Mouse (Mus musculus) embryonic fibroblast, embryonic 13.5 days (primary cell): Measurements from ENCODE around the gene Acadvl. TPM values are rescaled to one million over a fixed set of nuclear protein-coding genes. Genes with fewer than 3 reads are reported as not detected.
A peak's percentile ranks its signal among the peaks of the same experiment; 100 is the strongest.

Source experiments
- H3K27ac ChIP-seq: 2 replicates; pipeline ENCODE4 v1.5.1; 2012; ENCODE audit warnings: low read length, control low read depth, inconsistent platforms; ENCODE audit not compliant: insufficient read depth
- H3K4me1 ChIP-seq: 2 replicates; pipeline ENCODE4 v1.6.1; 2011; ENCODE audit warnings: low read length; ENCODE audit not compliant: control insufficient read depth, insufficient read depth
- H3K4me3 ChIP-seq: 2 replicates; pipeline ENCODE4 v1.5.1; 2011; ENCODE audit warnings: mild to moderate bottlenecking, control low read depth, low read length; ENCODE audit not compliant: insufficient read depth
- CTCF ChIP-seq: IDR thresholded peaks from 2 replicates; pipeline ENCODE4 v1.5.1; 2011; ENCODE audit warnings: mild to moderate bottlenecking, control low read depth, low read length, moderate library complexity, borderline replicate concordance; ENCODE audit not compliant: insufficient read depth
- POLR2A ChIP-seq: IDR thresholded peaks from 2 replicates; pipeline ENCODE4 v1.6.1; 2011; ENCODE audit warnings: low read depth, mild to moderate bottlenecking, control low read depth, low read length, moderate library complexity
- polyA plus RNA-seq: library from polyadenylated mRNA; stranded (reverse); fragments of >200 nt; gene quantifications from 2 replicates; pipeline ENCODE4 v1.2.4, GENCODE M21; 2011; ENCODE audit warnings: low read depth; ENCODE audit not compliant: missing spikeins, insufficient read length

Acadvl gene
- polyA plus RNA-seq, 1 experiment, result 47.4 TPM

- H3K4me3 ChIP-seq, result no peak overlapping the region
- TF ChIP-seq POLR2A (no peak), CTCF (no peak)
- no peak overlapping the region for H3K27ac ChIP-seq
- H3K4me1 ChIP-seq, result no peaks in the 10 kb centered on the region
These were observed 45.0 kb downstream of the Acadvl start for GRCm38 (mm10) chr11:69970222-69970621.

- Histone ChIP-seq H3K4me1 (no peaks in the 10 kb centered on the region), H3K4me3 (no peak overlapping the region), H3K27ac (no peak overlapping the region)
- TF ChIP-seq POLR2A (no peak), CTCF (no peak)
These were observed 46.4 kb downstream of the Acadvl start for GRCm38 (mm10) chr11:69968793-69969192.

- Histone ChIP-seq H3K4me1 (no peaks in the 10 kb centered on the region), H3K27ac (no peak overlapping the region), H3K4me3 (no peak overlapping the region)
- TF ChIP-seq POLR2A (0 out of 2 replicates have a peak, but pooled peaks have one; percentile 9), CTCF (no peak)
These were observed 48.2 kb downstream of the Acadvl start for GRCm38 (mm10) chr11:69966860-69967517.

- no peak for TF ChIP-seq CTCF
- no peak for TF ChIP-seq POLR2A
- peak overlapping the region; percentile 15; the same call in 1 of the 2 replicates for H3K4me3 ChIP-seq
- no peaks in the 10 kb centered on the region for H3K4me1 ChIP-seq
- H3K27ac ChIP-seq, result no peak overlapping the region
These were observed 49.0 kb downstream of the Acadvl start for GRCm38 (mm10) chr11:69966006-69966859.

- Histone ChIP-seq H3K4me1 (no peaks in the 10 kb centered on the region), H3K4me3 (no peak overlapping the region), H3K27ac (no peak overlapping the region)
- TF ChIP-seq CTCF (no peak), POLR2A (no peak)
These were observed 49.8 kb downstream of the Acadvl start for GRCm38 (mm10) chr11:69965271-69966005.

- no peak for TF ChIP-seq POLR2A
- TF ChIP-seq CTCF, result no peak
- Histone ChIP-seq H3K27ac (no peak within 1 kb of the TSS), H3K4me1 (no peaks in the 10 kb centered on the region), H3K4me3 (no peak within 1 kb of the TSS)
These were observed 50.5 kb downstream of the Acadvl start, which contains the start of gene Cldn7 for GRCm38 (mm10) chr11:69964650-69965270. Cldn7 (plus strand) TSS chr11:69964779.

GRCm38 (mm10) chr11:69961841-69962240, 53.4 kb downstream of the Acadvl start:
- H3K4me1 ChIP-seq, result no peaks in the 10 kb centered on the region
- H3K27ac ChIP-seq, result no peak overlapping the region
- H3K4me3 ChIP-seq, result no peak overlapping the region
- no peak for TF ChIP-seq CTCF
- no peak for TF ChIP-seq POLR2A

GRCm38 (mm10) chr11:69960616-69961015, 54.6 kb downstream of the Acadvl start:
- TF ChIP-seq CTCF (0 out of 2 replicates have a peak, but pooled peaks have one; percentile 11), POLR2A (no peak)
- Histone ChIP-seq H3K4me3 (no peak overlapping the region), H3K27ac (no peak overlapping the region), H3K4me1 (no peaks in the 10 kb centered on the region)

Other genes starting within 250 kb of the Acadvl start
- gene Zbtb4, start 249.5 kb downstream of the Acadvl start, polyA plus RNA-seq, result 22.6 and 28.5 TPM in 2 replicates
- 4.6 and 7.2 TPM in 2 replicates for gene Chrnb1, start 219.5 kb downstream of the Acadvl start, polyA plus RNA-seq
- gene Fgf11, start 213.6 kb downstream of the Acadvl start, polyA plus RNA-seq, result 1.1 and 2.5 TPM in 2 replicates
- gene Tmem102, start 209.8 kb downstream of the Acadvl start, polyA plus RNA-seq, result not detected in 2 replicates
- gene Gm39566, start 200.1 kb downstream of the Acadvl start, polyA plus RNA-seq, result not detected in 2 replicates
- gene Spem2, start 196.9 kb downstream of the Acadvl start, polyA plus RNA-seq, result not detected in 2 replicates
- not detected in 2 replicates for gene Spem1, start 193.2 kb downstream of the Acadvl start, polyA plus RNA-seq
- 33.8 and 42.0 TPM in 2 replicates for gene Nlgn2, start 177.6 kb downstream of the Acadvl start, polyA plus RNA-seq
- 72.1 and 94.8 TPM in 2 replicates for gene Tmem256, start 176.9 kb downstream of the Acadvl start, polyA plus RNA-seq
- 120 and 128 TPM in 2 replicates for gene Plscr3, start 169.0 kb downstream of the Acadvl start, polyA plus RNA-seq
- not detected in 2 replicates for gene Tnk1, start 156.7 kb downstream of the Acadvl start, polyA plus RNA-seq
- not detected in 2 replicates for gene Tmem95, start 137.4 kb downstream of the Acadvl start, polyA plus RNA-seq
- 20.7 and 26.0 TPM in 2 replicates for gene Kctd11, start 134.0 kb downstream of the Acadvl start, polyA plus RNA-seq
- gene Acap1, start 119.9 kb downstream of the Acadvl start, polyA plus RNA-seq, result not detected in 2 replicates
- gene 2810408A11Rik, start 114.4 kb downstream of the Acadvl start, polyA plus RNA-seq, result 3.5 and 4.9 TPM in 2 replicates
- 30.8 and 31.8 TPM in 2 replicates for gene Neurl4, start 114.3 kb downstream of the Acadvl start, polyA plus RNA-seq
- 24.1 and 27.8 TPM in 2 replicates for gene Gps2, start 101.5 kb downstream of the Acadvl start, polyA plus RNA-seq
- gene Eif5a, start 93.5 kb downstream of the Acadvl start, polyA plus RNA-seq, result 725 and 764 TPM in 2 replicates
- gene Ybx2, start 79.6 kb downstream of the Acadvl start, polyA plus RNA-seq, result not detected in 2 replicates
- 2.3 and 2.7 TPM in 2 replicates for gene Slc2a4, start 67.2 kb downstream of the Acadvl start, polyA plus RNA-seq
- not detected in 2 replicates for gene Cldn7, start 50.6 kb downstream of the Acadvl start, polyA plus RNA-seq
- 140 and 171 TPM in 2 replicates for gene Ctdnep1, start 34.3 kb downstream of the Acadvl start, polyA plus RNA-seq
- 68.8 and 86.1 TPM in 2 replicates for gene Elp5, start 32.9 kb downstream of the Acadvl start, polyA plus RNA-seq
- 639 and 646 TPM in 2 replicates for gene Gabarap, start 24.3 kb downstream of the Acadvl start, polyA plus RNA-seq
- 78.6 and 89.1 TPM in 2 replicates for gene Phf23, start 19.6 kb downstream of the Acadvl start, polyA plus RNA-seq
- gene Dvl2, start 14.8 kb downstream of the Acadvl start, polyA plus RNA-seq, result 27.7 and 32.1 TPM in 2 replicates
- 69.8 and 77.7 TPM in 2 replicates for gene Dlg4, start 1.5 kb upstream of the Acadvl start, polyA plus RNA-seq
- 0.52 and 0.60 TPM in 2 replicates for gene Asgr1, start 38.7 kb upstream of the Acadvl start, polyA plus RNA-seq
- gene Asgr2, start 77.2 kb upstream of the Acadvl start, polyA plus RNA-seq, result not detected in 2 replicates
- not detected in 2 replicates for gene Mgl2, start 114.9 kb upstream of the Acadvl start, polyA plus RNA-seq
- not detected in 2 replicates for gene Clec10a, start 140.8 kb upstream of the Acadvl start, polyA plus RNA-seq
- gene Slc16a11, start 197.3 kb upstream of the Acadvl start, polyA plus RNA-seq, result 2.2 and 4.7 TPM in 2 replicates
- 2.7 and 9.3 TPM in 2 replicates for gene Slc16a13, start 205.7 kb upstream of the Acadvl start, polyA plus RNA-seq
- gene Bcl6b, start 214.4 kb upstream of the Acadvl start, polyA plus RNA-seq, result 0.70 and 2.5 TPM in 2 replicates
- 43.2 and 55.3 TPM in 2 replicates for gene 0610010K14Rik, start 222.5 kb upstream of the Acadvl start, polyA plus RNA-seq
- 2.3 and 4.5 TPM in 2 replicates for gene Gm21988, start 224.4 kb upstream of the Acadvl start, polyA plus RNA-seq
- gene Rnasek, start 224.4 kb upstream of the Acadvl start, polyA plus RNA-seq, result 159 and 231 TPM in 2 replicates
- 0.32 and 0.35 TPM in 2 replicates for gene Alox12, start 239.9 kb upstream of the Acadvl start, polyA plus RNA-seq